Mouse (Mus musculus) small intestine, adult 2 months (tissue): ENCODE measurements at regions not wholly inside any gene's neighbourhood (a gene's known extent, or its start where the extent isn't known, plus 50 kb on each side); places are given as distances from the start of the nearest gene placed in this dataset.

ENCODE experiments used
- H3K27ac ChIP-seq: fragments of 200-500 bp; 2 replicates; pipeline ENCODE4 v1.5.1; 2012; ENCODE audit warnings: low read depth, low read length, control low read depth, inconsistent platforms; ENCODE audit not compliant: insufficient read depth
- H3K27me3 ChIP-seq: fragments of 200-500 bp; 2 replicates; pipeline ENCODE4 v1.6.1; 2012; ENCODE audit warnings: mild to moderate bottlenecking, moderate library complexity, low read length, inconsistent platforms; ENCODE audit not compliant: control insufficient read depth, insufficient read depth
- H3K36me3 ChIP-seq: fragments of 200-500 bp; 2 replicates; pipeline ENCODE4 v1.6.1; 2012; ENCODE audit warnings: mild to moderate bottlenecking, low read length, control low read depth, inconsistent platforms; ENCODE audit not compliant: control insufficient read depth, insufficient read depth
- H3K4me1 ChIP-seq: fragments of 200-500 bp; 2 replicates; pipeline ENCODE4 v1.6.1; 2012; ENCODE audit warnings: low read length, inconsistent platforms, mixed read lengths; ENCODE audit not compliant: control insufficient read depth, insufficient read depth, insufficient read length
- H3K4me3 ChIP-seq: fragments of 200-500 bp; 2 replicates; pipeline ENCODE4 v1.5.1; 2012; ENCODE audit warnings: low read depth, mild to moderate bottlenecking, control low read depth, inconsistent platforms, low read length, moderate library complexity
- CTCF ChIP-seq: fragments of 200-500 bp; IDR thresholded peaks from 2 replicates; pipeline ENCODE4 v1.5.1; 2012; ENCODE audit warnings: low read depth, mild to moderate bottlenecking, control low read depth, inconsistent platforms, low read length, moderate library complexity, mixed read lengths; ENCODE audit not compliant: insufficient replicate concordance, insufficient read length; ENCODE audit errors: extremely low read depth
- POLR2A ChIP-seq: fragments of 200-500 bp; IDR thresholded peaks from 2 replicates; pipeline ENCODE4 v1.6.1; 2012; ENCODE audit warnings: low read depth, mild to moderate bottlenecking, control low read depth, inconsistent platforms, low read length, moderate library complexity
- WGBS: fragments of 180-500 bp; shearing (Covaris S2); methylation state at CpG from one replicate; pipeline ENCODE4 v1.1.7; 2018; 5-methylcytosine and 5-hydroxymethylcytosine counted together

DNA sequence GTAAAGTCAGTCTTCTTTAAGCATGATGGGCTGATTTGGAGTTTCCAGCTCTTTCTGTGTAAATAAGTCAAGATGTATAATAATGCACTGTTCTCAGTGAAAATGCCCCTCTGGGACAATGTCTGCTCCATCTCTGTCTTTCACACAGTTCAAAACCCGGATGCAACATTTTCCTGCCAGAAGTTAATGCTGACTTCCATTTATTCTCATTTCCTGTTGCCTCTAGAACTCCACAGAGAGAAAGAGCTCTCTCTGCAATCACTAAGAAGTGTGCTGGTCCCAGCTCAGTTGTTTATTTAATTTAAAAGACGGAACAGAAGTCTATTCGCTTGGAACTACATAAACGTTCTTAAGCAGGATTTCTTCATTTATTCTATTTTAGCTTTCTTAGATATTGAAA lies 92.0 kb upstream of the Hpgd start:
- no peaks in the 10 kb centered on the region for H3K27me3 ChIP-seq
- H3K4me3 ChIP-seq, result no peak overlapping the region
- TF ChIP-seq CTCF (no peak), POLR2A (no peak)
- H3K36me3 ChIP-seq, result no peaks in the 10 kb centered on the region
- no peak overlapping the region for H3K27ac ChIP-seq
- H3K4me1 ChIP-seq, result no peaks in the 10 kb centered on the region
- WGBS, result 42% methylated on average over 4 of the region's 4 CpGs

DNA sequence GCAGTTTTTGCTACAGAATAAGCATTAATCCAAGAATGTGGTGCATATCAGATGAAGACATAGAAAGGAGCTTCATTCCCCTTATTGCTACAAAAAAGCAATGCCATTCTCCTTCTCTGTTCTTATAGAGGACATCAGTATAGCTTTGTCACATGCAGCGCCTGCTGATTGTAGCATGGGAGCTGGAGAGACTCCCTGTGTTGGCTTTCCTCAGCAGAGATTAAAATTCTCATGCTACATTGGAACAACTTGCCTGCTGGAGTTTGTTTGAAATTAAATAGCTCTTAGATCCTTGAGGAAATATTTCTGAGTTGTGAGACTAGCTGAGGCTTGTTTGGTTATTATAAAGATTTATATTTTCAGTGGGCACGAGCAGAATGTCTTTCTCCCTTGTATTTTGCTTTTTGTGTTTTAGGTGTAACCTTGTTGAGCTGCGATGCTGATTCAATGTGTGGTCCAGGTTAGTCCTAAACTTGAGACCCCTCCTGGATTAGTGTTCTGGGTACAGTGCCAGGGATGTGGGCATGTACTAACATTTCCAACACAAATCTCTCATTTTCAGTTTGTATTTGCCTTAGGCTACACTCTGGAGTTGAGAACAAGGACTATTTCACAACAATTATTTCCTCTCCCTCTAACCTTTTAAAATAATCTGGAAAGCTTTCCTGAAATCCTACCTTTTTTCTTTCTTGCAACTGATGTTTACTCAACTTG lies 82.3 kb upstream of the Hpgd start:
- 81% methylated on average over 3 of the region's 3 CpGs for WGBS
- Histone ChIP-seq H3K4me3 (no peak overlapping the region), H3K27me3 (no peaks in the 10 kb centered on the region), H3K4me1 (no peaks in the 10 kb centered on the region), H3K36me3 (no peaks in the 10 kb centered on the region), H3K27ac (no peak overlapping the region)
- TF ChIP-seq CTCF, result no peak
- no peak for TF ChIP-seq POLR2A

DNA sequence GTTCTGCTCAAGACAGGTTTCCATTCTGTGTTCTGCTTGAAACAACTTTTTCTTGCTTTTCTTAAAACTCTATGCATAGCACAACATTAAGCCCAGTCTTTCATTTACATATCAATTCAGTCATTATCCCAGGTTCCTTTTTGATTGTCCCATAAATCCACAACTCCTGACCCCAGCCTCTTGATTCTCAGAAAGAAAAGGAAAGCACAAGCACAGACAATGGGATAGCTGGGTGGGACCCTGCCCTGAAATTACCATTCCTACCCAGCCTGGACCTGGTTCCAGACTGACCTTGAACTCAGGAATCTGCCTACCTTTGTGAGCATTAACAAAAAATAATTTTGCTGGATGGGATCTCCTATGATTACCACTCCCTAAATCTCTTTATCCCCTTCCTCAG lies 75.5 kb upstream of the Hpgd start:
- Histone ChIP-seq H3K36me3 (no peaks in the 10 kb centered on the region), H3K4me3 (no peak overlapping the region), H3K4me1 (0 out of 2 replicates have a peak, but pooled peaks cover 2% of the 10 kb centered on the region), H3K27ac (no peak overlapping the region), H3K27me3 (no peaks in the 10 kb centered on the region)
- TF ChIP-seq CTCF (no peak), POLR2A (no peak)

DNA sequence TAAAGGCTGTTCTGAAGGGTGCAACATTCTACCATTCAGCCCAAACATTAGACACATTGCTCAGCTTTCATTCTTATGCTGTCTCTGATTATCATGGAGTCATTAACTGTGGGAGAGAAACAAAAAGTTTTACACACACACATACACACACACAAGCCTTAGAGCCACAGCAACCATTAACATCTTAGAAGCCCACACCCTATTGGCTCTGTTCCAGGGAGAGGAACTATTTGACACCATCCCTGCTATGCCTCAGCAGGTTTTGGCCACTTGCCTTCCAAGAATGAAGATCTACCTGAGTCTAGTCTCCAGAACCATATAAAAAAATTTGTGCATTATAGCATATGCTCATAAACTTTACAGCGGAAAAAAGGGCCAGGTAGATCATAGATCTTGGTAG lies 75.0 kb upstream of the Hpgd start:
- WGBS, result 98% methylated on average over 1 of the region's 1 CpGs
- H3K4me3 ChIP-seq, result no peak overlapping the region
- H3K27ac ChIP-seq, result no peak overlapping the region
- no peak for TF ChIP-seq CTCF
- no peak for TF ChIP-seq POLR2A
- no peaks in the 10 kb centered on the region for H3K36me3 ChIP-seq
- no peaks in the 10 kb centered on the region for H3K27me3 ChIP-seq
- 0 out of 2 replicates have a peak, but pooled peaks cover 2% of the 10 kb centered on the region for H3K4me1 ChIP-seq

DNA sequence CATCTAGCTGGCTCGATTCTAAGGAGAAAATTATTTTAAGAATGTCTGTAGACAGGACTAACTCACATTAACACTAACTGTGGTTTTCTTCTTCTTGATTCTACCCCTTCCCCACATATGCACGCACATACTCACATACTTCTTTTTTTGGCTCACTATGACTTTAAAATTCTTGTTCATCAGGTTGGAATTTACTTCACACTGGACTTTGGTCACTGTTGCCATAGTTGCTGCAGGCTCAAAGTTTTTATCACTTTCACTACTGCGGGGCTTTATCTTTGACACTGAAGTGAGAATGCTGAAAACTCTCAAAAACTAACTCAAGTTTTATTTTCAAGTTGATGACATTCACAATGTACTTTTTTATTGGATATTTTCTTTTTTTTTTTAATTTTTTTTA lies 71.4 kb upstream of the Hpgd start:
- 28% methylated on average over 3 of the region's 3 CpGs for WGBS
- H3K4me1 ChIP-seq, result 0 out of 2 replicates have a peak, but pooled peaks cover 2% of the 10 kb centered on the region
- H3K4me3 ChIP-seq, result no peak overlapping the region
- no peak for TF ChIP-seq POLR2A
- TF ChIP-seq CTCF, result no peak
- no peaks in the 10 kb centered on the region for H3K27me3 ChIP-seq
- no peaks in the 10 kb centered on the region for H3K36me3 ChIP-seq
- H3K27ac ChIP-seq, result no peak overlapping the region

DNA sequence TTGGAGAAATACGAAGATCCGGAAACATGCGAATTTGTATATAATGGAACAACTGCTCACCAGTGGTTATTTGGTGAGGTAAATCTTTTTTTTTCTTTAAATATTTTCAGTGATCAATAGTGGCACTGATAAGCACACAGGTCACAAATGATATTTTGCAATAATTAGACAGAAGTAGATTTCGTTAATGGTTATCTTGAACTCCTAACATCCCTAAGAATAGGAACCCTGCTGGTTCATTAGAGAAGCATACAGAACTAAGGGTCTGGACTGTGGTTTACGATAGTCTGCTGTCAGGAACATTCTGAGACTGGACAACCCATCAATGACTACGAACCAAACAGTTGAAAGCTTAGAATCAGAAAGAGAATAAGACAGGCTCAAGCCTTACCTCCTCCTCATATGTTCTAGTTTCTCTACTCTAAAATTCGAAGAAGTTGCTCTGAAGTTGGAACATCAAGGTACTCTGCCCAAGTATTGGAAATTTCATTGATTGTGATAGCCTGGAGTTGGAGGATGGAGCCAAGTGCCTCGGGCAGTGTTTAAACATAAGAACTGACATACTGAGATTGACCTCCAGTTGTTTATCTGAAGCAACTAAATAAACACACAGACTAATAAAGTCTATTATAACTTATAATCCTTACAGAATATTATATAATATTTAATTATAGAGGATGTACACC lies 63.6 kb upstream of the Hpgd start:
- Histone ChIP-seq H3K4me3 (no peak overlapping the region), H3K4me1 (no peaks in the 10 kb centered on the region), H3K36me3 (no peaks in the 10 kb centered on the region), H3K27me3 (no peaks in the 10 kb centered on the region), H3K27ac (no peak overlapping the region)
- no peak for TF ChIP-seq POLR2A
- no peak for TF ChIP-seq CTCF
- WGBS, result 80% methylated on average over 8 of the region's 8 CpGs

DNA sequence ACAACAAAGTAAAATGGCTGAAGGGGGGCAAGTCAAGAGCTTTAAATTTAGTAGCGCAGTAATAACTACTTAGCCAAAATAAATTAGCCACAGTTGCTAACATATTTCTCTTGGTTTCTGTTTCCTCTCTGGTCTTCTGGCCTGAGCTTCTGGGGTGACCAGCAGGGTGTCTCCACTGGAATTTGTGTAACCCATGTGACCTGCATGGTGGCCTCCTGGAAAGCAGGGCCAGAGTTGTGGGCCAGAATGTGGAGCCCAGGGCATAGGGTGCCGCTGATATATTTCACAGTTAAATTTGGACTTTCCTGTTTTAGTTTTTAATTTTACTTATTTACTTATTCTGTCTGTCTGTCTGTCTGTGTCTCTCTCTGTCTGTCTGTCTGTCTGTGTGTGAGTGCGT lies 62.5 kb upstream of the Hpgd start:
- 88% methylated on average over 3 of the region's 3 CpGs for WGBS
- TF ChIP-seq POLR2A (no peak), CTCF (no peak)
- peak overlapping the region; percentile 72 for H3K27ac ChIP-seq

More for the DNA sequence above, 62.5 kb upstream of the Hpgd start:
- Histone ChIP-seq H3K4me3 (no peak overlapping the region), H3K36me3 (no peaks in the 10 kb centered on the region), H3K4me1 (no peaks in the 10 kb centered on the region), H3K27me3 (no peaks in the 10 kb centered on the region)
